Mouse (Mus musculus) liver, embryonic 14.5 days (tissue): ENCODE data around the gene Ppp1r18.

Experiments
- CTCF ChIP-seq: IDR thresholded peaks from 2 replicates; pipeline ENCODE4 v1.5.1; 2016; ENCODE audit warnings: antibody characterized with exemption, low read depth, control low read depth
- EP300 ChIP-seq: IDR thresholded peaks from 2 replicates; pipeline ENCODE4 v1.6.1; 2016; ENCODE audit warnings: antibody characterized with exemption, low read depth

- TF ChIP-seq CTCF (no peak), EP300 (no peak)
Observed at GRCm38 (mm10) chr17:35870151-35870883, 4.9 kb downstream of the Ppp1r18 start.
